Mouse (Mus musculus): ENCODE data around the gene Dnal1. TPM values are rescaled to one million over a fixed set of nuclear protein-coding genes. Genes with fewer than 3 reads are reported as not detected.

The Dnal1 gene
- polyA plus RNA-seq, 1 experiment from 2014 or later: 9.6 TPM

DNA sequence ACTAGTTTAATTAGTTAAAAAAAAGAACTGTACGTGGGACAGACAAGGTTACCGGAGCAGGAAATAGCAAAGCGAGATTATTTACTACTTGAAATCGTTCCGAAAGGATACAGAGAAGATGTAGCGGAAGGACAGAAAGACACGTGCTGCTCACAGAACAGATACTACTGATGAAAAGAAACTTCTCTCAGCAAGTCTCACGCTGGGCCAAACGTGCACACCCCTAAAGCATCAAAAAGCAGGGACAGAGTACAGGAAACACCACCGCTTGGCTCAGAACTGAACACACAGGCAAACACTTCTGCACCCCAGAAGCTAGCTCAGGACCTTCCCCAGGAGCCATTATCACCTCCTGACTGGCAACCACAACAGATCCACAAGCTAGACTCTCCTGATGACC is 56.4 kb downstream of the Dnal1 start:
- H3K4me2 ChIP-seq (replicated peaks): no peak overlapping the region
- no peak overlapping the region for H3K9ac ChIP-seq (replicated peaks)
- H3K4me3 ChIP-seq: no peak overlapping the region
- peaks cover 17% of the 10 kb centered on the region for H3K4me1 ChIP-seq
- no peaks in the 10 kb centered on the region for H3K9me3 ChIP-seq
- no peak for ATAC-seq (replicated peaks)
- peaks cover 13% of the 10 kb centered on the region for H3K36me3 ChIP-seq
- 96% methylated on average over 10 of the region's 10 CpGs for WGBS
- no peaks in the 10 kb centered on the region for H3K27me3 ChIP-seq
- no peak overlapping the region for H3K27ac ChIP-seq (replicated peaks)

DNA sequence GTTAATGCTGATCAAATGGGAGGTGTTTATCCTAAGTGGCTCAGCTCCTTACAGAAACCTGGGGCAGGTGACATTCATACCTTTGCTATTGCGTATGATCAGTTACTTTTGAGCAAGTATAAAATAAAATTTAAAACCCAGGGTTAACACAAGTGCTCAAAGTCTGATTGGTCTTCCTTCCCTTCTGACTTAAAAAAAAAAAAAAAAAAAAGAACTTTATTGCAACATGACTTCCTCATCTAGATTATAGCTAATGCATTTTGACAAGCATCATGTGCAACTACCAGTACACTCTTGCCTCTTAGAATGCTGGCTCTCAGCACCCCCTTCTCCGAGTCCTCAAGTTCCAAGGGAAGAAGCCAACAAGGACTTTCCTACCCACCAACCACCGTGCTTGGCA is 58.0 kb downstream of the Dnal1 start:
- Histone ChIP-seq H3K4me2 (replicated peaks) (no peak overlapping the region), H3K4me3 (no peak overlapping the region), H3K9ac (replicated peaks) (no peak overlapping the region), H3K36me3 (peaks cover 13% of the 10 kb centered on the region), H3K27me3 (no peaks in the 10 kb centered on the region), H3K4me1 (peaks cover 33% of the 10 kb centered on the region), H3K27ac (replicated peaks) (no peak overlapping the region), H3K9me3 (no peaks in the 10 kb centered on the region)
- ATAC-seq (replicated peaks): no peak
- WGBS: 91% methylated on average over 3 of the region's 3 CpGs

DNA sequence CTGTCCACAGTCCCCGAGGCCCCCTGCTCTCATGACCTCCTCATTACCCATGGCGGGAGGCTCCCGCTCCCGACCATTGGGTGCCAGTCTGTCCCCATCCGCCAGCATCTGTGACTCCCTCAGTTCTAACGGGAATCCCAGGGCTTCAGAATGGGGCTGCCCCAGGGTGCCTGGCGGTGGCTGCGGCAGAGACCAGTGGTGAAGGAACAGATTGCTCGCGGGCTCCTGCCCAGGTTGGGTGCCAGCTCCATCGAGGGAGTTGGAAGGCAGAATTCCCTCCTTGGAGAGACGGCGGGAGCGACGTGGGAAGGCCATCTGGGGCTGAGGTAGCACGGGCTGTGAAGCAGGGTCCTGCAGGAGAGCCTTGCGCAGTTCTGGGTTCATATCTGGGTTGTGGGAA is 58.7 kb downstream of the Dnal1 start:
- WGBS: 82% methylated on average over 17 of the region's 17 CpGs
- peaks cover 13% of the 10 kb centered on the region for H3K36me3 ChIP-seq
- no peak for ATAC-seq (replicated peaks)
- H3K27ac ChIP-seq (replicated peaks): 0 out of 2 replicates have a peak overlapping the region, but pooled peaks have one; percentile 3
- H3K4me1 ChIP-seq: peaks cover 39% of the 10 kb centered on the region
- no peak overlapping the region for H3K4me2 ChIP-seq (replicated peaks)
- no peaks in the 10 kb centered on the region for H3K9me3 ChIP-seq
- no peak overlapping the region for H3K9ac ChIP-seq (replicated peaks)
- no peaks in the 10 kb centered on the region for H3K27me3 ChIP-seq
- H3K4me3 ChIP-seq: no peak overlapping the region

DNA sequence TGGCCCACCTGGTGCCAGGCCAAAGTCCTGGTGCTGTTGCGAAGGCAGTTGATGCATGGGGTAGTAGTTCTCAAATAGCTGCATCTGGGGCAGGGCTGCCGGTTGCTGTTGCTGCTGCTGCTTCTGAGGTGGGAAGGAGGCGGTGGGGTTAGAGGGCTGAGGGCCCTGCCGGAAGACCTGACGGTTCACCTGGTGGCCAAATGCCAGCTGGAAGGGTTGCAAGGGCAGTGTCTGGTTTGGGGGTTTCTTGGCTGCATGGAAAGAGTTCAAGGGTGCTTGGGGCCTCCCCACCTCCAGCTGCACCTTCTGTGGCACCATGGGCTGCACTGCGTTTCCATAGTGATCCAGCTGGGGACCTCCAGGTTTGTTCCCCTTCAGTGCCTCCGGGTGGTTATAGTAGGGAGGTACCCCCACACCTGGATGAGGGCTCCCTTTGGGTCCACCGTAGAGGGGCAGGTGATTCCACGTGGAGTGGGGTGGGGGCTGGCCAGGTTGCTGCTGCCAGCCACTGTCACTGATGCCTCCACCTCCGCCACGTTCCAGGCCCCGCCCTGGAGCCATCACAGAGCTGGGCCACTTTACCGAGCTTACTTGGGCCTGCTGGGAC is 59.2 kb downstream of the Dnal1 start:
- Histone ChIP-seq H3K27me3 (no peaks in the 10 kb centered on the region), H3K4me3 (no peak overlapping the region), H3K27ac (replicated peaks) (0 out of 2 replicates have a peak overlapping the region, but pooled peaks have one; percentile 3), H3K36me3 (peaks cover 13% of the 10 kb centered on the region), H3K9me3 (no peaks in the 10 kb centered on the region), H3K4me2 (replicated peaks) (no peak overlapping the region), H3K4me1 (peaks cover 42% of the 10 kb centered on the region), H3K9ac (replicated peaks) (no peak overlapping the region)
- no peak for ATAC-seq (replicated peaks)
- 91% methylated on average over 13 of the region's 13 CpGs for WGBS

DNA sequence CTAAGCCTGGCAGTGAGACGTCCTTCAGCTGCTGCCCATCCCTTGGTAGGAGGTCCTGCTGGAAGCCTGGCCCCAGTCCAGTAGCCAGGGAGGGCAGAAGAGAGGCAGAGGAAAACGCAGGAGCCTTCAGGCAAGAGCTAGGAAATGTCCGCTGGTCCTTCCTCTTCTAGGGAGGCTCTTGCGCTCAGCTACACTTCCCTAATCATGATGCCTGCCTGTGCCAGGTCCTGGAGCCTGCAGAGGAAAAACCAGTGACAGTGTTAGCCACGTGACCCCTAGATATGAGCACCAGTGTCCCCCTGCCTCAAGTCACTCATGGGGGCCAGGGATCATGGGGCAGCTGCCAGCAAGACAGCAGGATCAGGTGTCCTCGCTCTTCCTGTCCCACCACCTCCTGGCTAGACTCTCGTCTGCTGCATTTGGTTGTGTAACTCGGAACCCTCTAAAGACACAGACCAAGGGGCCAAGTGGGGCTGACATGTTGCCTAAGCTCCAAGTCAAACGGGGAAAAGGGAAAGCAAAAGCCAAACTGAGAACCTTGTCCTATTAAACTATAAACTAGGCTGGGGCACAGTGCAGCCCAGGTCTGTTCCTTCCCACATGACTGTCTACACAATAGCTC is 60.1 kb downstream of the Dnal1 start:
- 84% methylated on average over 9 of the region's 9 CpGs for WGBS
- H3K36me3 ChIP-seq: peaks cover 13% of the 10 kb centered on the region
- ATAC-seq (replicated peaks): no peak
- 0 out of 2 replicates have a peak overlapping the region, but pooled peaks have one; percentile 97 for H3K27ac ChIP-seq (replicated peaks)
- H3K27me3 ChIP-seq: no peaks in the 10 kb centered on the region
- H3K4me3 ChIP-seq: no peak overlapping the region
- H3K9ac ChIP-seq (replicated peaks): no peak overlapping the region
- peaks cover 46% of the 10 kb centered on the region for H3K4me1 ChIP-seq
- no peak overlapping the region for H3K4me2 ChIP-seq (replicated peaks)
- no peaks in the 10 kb centered on the region for H3K9me3 ChIP-seq

DNA sequence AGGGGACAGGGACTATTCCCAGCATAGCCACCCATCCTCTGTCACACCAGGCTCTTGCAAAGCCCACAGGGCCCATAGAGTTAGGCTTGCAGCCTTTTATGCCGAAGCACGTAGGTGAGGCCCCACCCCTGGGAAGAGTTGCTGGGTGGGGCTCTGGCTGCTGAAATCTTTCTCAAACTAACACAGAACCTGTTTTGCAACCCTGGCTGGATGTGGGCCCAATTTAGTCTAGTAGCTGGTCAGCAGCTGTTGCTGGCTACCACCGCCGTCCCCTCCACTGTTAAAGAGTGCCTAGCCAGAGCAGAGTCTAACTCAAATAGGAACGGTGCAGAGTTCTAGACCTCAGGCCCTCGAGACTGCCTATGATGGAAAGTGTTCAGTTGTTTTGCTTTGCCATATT is 60.7 kb downstream of the Dnal1 start:
- Histone ChIP-seq H3K36me3 (peaks cover 13% of the 10 kb centered on the region), H3K4me2 (replicated peaks) (no peak overlapping the region), H3K9me3 (no peaks in the 10 kb centered on the region), H3K27ac (replicated peaks) (peak overlapping the region; percentile 97), H3K9ac (replicated peaks) (no peak overlapping the region), H3K4me1 (peaks cover 48% of the 10 kb centered on the region), H3K27me3 (no peaks in the 10 kb centered on the region), H3K4me3 (no peak overlapping the region)
- ATAC-seq (replicated peaks): no peak
- WGBS: 84% methylated on average over 6 of the region's 6 CpGs

DNA sequence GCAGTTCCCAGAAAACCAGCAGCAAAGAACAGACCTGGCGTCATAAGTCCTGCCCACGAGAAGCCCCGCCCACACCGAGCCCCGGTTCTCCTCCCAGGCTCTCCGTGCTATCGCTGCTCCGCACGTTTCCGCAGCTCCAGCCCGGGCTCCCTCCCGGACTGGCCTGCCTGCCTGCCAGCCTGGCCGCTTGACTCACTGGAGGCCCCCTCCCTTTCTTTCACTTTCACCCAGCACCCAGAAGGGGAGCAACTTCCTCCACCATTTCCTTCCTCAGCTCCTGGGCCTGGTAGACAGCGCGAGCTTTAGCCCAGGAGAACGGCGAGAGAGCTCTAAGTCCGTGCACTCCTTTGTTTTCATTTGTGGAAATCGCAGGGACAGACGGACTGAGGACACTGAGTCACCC is 61.5 kb downstream of the Dnal1 start:
- Histone ChIP-seq H3K4me2 (replicated peaks) (peak overlapping the region; percentile 72), H3K9ac (replicated peaks) (peak overlapping the region; percentile 74), H3K4me1 (peaks cover 56% of the 10 kb centered on the region), H3K36me3 (peaks cover 13% of the 10 kb centered on the region), H3K27ac (replicated peaks) (peak overlapping the region; percentile 97), H3K4me3 (peak overlapping the region; percentile 47), H3K27me3 (no peaks in the 10 kb centered on the region), H3K9me3 (no peaks in the 10 kb centered on the region)
- peak; percentile 88 for ATAC-seq (replicated peaks)
- WGBS: 0% methylated on average over 20 of the region's 20 CpGs

DNA sequence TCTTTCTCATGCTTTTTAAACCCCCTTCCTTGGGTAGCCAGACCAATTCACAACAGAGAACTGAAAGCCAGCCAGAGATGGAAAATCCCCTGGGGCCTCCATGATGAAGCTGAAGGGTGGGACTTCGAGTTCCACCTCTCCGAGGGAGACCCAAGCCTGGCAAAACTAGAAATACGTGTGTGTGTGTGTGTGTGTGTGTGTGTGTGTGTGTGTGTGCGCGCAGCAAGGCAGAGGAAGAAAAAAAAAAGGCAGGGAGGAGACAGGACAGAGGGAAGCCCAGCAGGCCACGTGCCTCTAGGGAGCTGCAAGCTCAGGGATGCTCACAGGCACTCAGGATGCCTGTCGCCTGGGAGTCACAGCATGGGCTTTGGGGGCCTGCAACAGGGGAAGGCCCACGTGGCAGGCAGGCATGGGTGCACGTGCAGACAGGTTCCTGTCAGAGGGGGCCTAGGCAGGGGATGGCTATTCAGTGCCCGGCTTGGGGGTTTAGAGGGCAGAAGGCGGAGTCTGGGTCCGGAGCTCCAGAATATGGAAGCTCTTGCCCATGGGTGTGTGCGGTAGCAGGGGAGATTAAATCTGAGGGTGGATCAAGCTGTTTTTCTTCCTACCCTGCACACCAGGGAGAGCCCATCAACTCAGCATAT is 62.1 kb downstream of the Dnal1 start:
- Histone ChIP-seq H3K4me3 (peak overlapping the region; percentile 47), H3K9me3 (no peaks in the 10 kb centered on the region), H3K4me1 (peaks cover 62% of the 10 kb centered on the region), H3K27me3 (no peaks in the 10 kb centered on the region), H3K9ac (replicated peaks) (peak overlapping the region; percentile 74), H3K4me2 (replicated peaks) (peak overlapping the region; percentile 72), H3K36me3 (peaks cover 13% of the 10 kb centered on the region), H3K27ac (replicated peaks) (peak overlapping the region; percentile 97)
- 7% methylated on average over 13 of the region's 13 CpGs for whole genome bisulfite sequencing
- peak; percentile 33 for ATAC-seq (replicated peaks)

DNA sequence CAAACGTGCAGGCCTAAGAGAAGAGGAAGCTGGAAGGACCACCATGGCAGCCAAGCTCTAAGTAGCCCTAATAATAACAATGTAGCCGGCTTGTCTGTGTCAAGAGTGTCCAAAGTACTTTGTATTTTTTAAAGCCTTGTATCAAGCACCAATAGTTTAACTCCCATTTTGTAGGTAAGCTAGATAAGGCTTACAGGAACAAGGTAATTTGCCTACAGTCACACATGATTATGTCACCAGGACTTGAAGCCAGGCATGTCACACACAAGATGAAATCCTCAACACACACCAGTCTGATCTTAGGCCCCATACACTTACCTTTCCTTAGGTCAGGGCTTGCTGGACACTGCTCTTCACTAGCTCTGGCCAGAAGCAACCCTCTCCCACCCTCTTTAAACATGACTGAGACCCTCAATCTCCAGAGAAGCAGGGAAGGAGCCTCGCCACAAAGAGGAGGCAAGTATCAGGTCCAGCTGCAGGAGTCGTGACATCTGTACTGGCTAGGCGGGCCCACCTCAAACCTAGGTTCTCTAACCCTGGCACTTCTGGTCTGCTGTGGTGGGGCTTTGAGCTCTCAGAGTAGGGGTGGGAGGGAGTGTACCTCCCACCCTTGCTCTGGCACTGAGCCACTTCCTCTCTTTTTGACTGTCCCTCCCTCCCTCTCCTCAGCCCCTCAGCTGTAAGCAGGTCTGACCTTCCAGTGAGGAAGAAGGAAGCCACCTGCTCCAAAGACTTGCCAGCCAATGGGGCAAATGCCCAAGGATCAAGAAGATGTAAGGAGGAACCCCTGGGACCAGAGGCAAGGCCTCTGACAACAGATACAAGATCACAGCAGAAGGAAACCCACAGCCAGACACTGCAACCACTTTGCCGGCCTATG is 63.0 kb downstream of the Dnal1 start:
- Histone ChIP-seq H3K4me3 (no peak overlapping the region), H3K27me3 (no peaks in the 10 kb centered on the region), H3K9ac (replicated peaks) (peak overlapping the region; percentile 74; the same call in 1 of the 2 replicates), H3K4me1 (peaks cover 70% of the 10 kb centered on the region), H3K9me3 (no peaks in the 10 kb centered on the region), H3K27ac (replicated peaks) (peak overlapping the region; percentile 97), H3K36me3 (peaks cover 10% of the 10 kb centered on the region), H3K4me2 (replicated peaks) (no peak overlapping the region)
- ATAC-seq (replicated peaks): no peak
- WGBS: 46% methylated on average over 6 of the region's 6 CpGs

DNA sequence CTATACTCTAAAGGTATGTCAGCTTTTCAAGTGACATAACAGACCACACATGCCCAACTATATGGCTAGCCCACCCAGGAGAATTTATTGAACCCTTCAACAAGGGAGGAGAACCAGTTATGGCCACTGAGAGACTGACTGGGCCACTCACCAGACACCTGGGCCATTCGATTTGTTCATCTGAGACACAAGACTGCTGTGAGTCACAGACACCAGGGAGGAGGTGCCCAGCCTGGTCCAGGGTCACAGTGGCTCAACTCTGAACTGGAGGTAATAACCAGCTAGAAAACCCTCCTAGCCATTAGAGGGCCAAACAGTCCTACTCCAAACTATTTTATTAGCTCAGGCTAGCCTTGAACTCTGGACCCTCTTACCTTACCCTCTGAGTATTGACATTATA is 63.9 kb downstream of the Dnal1 start:
- Histone ChIP-seq H3K36me3 (peaks cover 6% of the 10 kb centered on the region), H3K9ac (replicated peaks) (no peak overlapping the region), H3K4me3 (no peak overlapping the region), H3K27ac (replicated peaks) (no peak overlapping the region), H3K9me3 (no peaks in the 10 kb centered on the region), H3K4me1 (peaks cover 68% of the 10 kb centered on the region), H3K27me3 (no peaks in the 10 kb centered on the region), H3K4me2 (replicated peaks) (no peak overlapping the region)
- no peak for ATAC-seq (replicated peaks)
- 62% methylated on average over 1 of the region's 1 CpGs for WGBS

DNA sequence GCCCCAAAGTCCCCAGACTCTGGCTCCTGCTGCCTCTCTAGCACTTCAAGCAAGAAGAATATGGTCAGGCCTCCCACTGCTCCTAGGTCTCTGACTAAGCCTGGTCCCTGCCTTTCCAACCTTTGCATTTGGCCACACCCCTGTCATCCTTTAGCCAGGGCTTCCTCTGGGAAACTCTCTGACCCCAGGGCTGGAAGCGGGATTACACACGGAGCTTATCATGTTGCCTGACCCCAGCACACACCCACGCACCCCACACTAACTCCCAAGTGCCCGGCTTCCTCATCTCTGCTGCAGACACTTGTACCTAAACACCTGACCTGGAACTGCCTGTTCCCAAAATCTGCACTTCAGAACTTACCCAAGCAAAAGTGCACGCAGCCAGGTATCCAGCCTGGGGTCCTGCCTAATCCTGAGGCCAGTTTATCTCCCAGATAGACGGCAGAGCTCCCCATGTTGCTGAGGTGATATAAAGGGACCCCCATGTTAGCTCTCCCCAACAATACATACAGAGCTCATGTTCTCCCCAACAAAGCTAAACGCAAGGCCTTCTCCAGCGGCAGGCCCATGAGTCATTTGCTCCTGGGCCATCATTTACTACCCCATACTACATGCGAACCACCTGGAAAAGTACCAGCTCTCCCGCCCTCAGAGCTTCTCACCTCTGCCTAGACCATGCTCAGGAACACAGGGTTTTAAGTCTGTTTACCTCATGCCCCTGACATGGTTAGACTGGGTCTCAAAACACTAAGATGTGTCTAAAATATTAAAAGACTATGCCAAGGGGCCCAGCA is 64.7 kb downstream of the Dnal1 start:
- H3K9ac ChIP-seq (replicated peaks): no peak overlapping the region
- no peak overlapping the region for H3K4me3 ChIP-seq
- H3K4me2 ChIP-seq (replicated peaks): no peak overlapping the region
- no peaks in the 10 kb centered on the region for H3K27me3 ChIP-seq
- 76% methylated on average over 10 of the region's 10 CpGs for WGBS
- no peaks in the 10 kb centered on the region for H3K9me3 ChIP-seq
- H3K36me3 ChIP-seq: no peaks in the 10 kb centered on the region
- H3K4me1 ChIP-seq: peaks cover 64% of the 10 kb centered on the region
- no peak overlapping the region for H3K27ac ChIP-seq (replicated peaks)
- no peak for ATAC-seq (replicated peaks)

Data from forebrain, embryonic 15.5 days (tissue).